Mouse (Mus musculus): ENCODE results near the gene Zfp119b.

Zfp119b gene

DNA sequence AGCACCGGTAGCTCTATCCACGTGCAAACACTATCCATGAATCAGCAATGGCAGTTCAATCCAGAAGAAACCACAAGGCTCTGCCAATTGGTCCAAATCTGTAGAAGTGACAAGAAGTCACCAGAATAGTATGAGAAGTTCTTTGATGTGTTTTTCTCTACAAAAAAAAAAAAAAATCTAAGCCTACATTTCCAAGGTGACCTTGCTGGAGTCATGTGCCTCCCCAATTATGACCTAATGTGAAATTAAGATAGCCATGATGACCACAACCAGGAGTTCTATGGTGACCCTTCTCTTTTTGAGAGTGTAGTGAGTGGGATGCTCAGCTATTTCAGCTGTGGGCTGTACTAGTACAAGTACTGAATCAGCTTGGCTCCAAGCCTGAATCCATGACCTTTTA is at the start of gene Zfp119b:
Gene Zfp119b (minus strand): TSS at position 101 of the 400 bp plus-strand sequence.
- no peak for DNase-seq

DNA sequence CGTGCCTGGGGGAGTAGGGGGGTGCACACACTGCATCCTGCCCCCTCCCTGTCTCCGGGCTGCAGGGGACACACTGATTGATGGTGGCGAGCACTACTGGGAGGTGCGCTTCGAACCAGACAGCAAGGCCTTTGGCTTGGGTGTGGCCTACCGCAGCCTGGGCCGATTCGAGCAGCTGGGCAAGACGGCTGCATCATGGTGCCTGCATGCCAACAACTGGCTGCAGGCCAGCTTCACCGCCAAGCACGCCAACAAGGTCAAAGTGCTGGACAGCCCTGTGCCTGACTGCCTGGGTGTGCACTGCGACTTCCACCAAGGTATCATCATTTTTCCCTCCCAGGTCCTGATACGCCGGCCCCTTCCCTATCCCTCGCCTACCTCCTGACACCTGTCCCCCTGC is 46.7 kb upstream of the Zfp119b start:
- peak in 1 of 2 experiments; percentile 52 for DNase-seq

DNA sequence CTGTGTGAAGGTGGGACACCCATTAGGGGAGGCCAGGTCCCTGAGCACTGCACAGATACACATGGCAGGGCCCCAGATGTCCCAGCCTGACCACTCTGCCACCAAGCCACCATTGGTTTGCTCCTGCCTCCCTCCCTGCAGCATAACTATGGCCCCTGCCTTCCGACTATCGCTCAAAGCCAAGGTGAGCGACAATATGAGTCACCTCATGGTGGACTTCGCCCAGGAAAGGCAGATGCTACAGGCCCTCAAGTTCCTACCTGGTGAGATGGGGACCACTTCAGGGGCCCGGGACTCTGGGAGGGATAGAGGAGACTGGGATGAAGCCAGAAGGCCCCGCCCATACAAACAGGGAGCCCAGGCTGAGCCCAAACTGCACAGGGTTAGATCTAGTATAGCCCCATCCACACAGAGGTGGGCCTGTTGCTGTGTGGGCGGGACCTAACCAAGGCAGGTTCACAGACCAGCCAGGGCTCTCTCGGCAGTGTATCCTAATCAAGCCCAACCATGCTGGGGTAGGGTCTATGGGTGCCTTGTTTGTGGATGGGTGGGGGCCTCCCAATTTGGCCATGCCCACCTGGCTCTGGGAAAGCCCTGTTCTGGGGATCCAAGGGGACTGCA is 41.1 kb upstream of the Zfp119b start:
- DNase-seq, result no peak

DNA sequence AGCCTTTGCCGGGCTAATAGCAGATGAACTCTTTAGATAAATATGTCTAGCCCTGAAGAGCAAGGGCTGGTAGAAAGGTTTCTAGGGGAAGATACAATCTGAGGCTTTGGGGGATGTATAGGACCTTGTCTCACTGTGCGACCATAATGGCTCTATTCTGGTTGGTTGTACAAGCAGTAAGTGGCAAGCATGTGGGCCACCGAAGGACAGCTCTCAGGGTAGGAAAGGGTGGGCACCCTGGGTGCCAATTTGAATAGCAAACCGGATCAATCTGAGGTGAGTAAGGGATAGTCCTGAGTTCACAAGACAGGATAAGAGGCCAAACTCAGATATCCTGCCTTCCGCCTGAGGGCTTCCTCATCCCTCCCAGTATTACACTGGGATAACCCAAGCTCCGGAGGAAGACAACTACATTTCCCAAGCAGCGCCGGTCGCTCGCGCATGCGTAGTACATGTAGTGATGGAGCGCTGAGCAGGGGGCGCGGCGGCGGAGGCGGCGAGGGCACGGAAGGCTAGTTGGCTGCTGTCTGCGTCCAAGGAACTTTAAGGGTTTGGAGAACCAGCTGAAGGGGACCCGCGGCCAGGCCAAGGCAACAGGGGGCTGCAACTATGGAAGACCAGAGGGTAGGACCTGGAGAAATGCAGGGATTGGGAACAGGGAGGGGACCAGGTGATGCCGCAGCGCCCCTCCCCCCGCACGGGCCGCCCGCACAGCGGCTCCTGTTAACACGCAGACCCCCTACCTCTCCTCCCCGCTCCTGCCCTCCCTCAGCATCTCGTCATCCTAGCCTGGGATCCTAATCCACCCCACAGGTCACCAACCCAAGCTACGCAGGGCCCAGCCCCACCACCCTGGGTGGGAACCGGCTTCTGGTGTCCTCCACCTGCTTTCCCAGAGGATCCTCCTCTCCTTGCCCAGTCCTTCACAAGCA is 37.0 kb upstream of the Zfp119b start, which contains the start of gene Fsd1:
Gene Fsd1 (plus strand): TSS at position 480 of the 932 bp plus-strand sequence.
- peak; percentile 87 to 91 for DNase-seq

DNA sequence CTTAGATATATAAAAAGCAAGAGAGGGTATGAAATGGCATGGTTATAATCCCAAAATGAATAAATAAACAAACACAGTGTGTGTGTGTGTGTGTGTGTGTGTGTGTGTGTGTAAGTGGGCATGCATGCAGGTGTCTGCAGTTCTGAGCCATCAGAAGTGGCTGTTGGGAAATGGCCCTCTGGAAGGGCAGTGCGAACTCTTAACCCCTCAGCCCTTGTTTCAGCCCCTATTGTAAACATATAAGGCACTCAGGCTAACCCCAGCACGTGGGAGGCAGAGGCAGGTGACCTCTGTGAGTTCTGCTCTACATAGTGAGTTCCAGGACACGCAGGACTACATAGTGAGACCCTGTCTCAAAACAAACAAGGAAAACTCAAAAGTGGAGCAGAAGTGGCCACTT is 28.0 kb upstream of the Zfp119b start:
- no peak for DNase-seq

DNA sequence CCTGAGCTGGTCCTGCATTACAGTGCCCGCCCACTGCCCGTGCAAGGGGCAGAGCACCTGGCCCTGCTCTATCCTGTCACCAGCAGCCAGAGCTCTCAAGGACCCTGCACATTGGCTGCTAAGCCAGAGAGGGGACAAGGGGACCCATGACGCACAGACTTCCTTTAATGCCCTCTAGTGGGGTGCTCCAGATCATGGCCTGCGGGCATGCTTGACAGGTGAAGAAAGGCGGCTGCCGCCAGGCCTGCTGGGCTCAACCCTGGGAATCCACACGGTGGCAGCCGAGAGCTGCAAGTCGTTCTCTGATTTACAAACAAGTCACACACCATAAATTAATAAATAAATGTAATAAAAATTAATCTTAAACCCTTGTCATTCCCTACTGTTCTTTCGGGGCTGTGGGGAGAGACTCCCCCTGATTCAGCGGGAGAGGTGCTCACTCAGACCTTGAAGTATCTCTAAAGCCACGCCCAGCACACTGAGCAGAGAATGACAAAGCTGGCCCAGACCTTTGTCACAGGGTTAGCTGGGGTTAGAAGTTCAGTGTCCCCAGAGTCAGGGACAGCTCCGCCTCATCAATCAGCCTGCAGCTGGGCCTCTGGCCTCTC is 27.1 kb upstream of the Zfp119b start:
- DNase-seq, result peak; percentile 91 to 93

DNA sequence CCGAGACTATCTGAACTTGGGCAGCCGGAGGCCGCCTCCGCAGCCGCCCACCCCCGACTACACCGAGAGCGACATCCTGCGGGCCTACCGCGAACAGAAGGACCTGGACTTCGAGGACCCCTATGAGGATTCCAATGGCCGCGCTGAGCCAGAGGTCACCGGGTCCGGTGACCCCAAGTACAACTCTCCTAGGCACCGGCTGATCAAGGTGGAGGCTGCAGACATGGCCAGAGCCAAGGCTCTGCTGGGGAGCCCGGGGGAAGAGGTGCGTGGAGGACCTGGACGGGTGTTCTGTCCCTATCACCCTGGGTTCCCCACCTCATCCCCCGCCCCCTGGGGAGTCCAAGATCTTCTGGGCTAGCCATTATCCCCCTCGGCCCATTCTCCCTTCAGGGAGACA is 22.2 kb upstream of the Zfp119b start:
- peak; percentile 22 to 43 for DNase-seq

DNA sequence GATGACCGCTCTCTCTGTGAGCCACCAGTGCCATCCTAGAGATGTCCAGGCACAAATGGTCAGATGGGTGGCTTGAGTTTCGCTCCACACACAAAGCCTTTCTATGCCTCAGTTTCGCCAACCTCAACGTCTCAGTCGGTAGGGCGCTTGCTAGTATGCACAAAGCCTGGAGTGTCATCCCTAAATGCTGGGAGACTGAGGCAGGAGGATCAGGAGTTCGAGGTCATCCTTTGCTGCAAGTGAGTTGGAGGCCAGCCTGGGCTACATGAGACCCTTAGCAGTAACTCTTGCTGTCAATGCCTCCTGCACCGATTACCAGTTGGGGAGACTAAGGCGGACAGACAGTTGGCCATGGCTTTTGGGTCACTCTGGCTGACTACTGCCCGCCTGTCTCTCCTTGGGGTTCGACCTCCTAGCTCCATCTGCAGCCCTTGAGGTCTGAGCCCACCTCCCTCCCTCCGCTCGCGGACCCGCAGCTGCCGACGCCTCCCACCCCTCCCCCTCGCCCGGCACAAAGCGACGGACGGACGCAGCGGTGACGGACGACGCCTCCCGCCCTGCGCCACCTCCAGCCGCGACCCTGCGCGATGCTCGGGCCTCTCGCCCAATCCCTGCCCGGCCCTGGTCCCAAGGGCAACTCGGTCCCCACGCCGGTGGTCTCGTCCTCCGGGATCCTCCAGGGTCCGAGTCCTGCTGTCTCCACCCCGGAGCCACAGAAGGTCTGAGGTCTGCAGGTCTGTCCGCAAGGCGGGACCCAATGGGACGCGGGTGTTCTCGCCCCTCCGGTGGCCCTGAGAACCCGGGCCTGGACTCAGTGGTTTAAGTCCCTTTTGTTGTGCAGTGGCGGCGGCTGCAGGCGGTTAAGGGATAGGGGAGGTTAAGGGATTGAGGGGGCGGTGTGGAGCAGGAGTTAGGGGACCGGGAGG is 20.9 kb upstream of the Zfp119b start, which contains the start of gene Shd:
Gene Shd (plus strand): TSS at position 502 of the 926 bp plus-strand sequence.
- peak; percentile 80 to 84 for DNase-seq

DNA sequence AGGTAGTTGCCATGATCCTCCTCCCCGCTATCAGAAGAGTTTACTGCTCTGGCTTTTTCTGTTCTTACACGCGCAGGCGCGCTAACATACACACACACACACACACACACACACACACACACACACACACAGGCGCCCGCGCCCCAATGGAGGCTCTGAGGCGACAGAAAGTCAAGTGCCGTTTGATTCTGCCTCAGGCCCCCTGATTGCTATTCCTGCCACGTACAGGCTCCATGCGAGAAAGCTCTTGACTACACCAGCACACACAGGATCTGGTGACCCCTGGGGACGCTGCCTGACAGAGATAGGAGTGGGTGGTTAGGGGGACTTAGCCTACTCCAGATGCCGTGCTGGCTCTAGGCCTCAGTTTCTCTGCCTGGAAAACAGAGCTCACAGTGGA is 20.3 kb upstream of the Zfp119b start:
- DNase-seq, result peak; percentile 47 to 63

DNA sequence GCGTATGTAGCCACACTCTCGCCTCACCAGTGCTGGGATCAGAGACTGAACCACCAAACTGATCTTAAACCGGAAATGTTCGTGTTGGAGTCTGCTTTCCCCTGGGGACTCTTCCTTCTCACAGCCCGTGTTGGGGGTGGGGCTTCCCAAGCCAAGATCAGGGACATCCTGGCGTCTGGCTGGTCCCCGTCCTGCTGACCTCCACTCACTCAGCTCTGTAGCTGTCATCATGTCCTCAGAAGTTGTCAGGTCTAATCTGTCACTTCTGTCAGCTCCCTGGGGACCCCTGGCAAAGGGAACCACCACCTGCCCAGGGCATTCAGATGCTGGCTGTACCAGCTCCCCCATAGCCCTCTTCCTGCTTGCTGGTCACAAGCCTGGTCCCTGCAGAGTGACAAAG is 18.9 kb upstream of the Zfp119b start:
- DNase-seq, result peak in 1 of 2 experiments; percentile 43

DNA sequence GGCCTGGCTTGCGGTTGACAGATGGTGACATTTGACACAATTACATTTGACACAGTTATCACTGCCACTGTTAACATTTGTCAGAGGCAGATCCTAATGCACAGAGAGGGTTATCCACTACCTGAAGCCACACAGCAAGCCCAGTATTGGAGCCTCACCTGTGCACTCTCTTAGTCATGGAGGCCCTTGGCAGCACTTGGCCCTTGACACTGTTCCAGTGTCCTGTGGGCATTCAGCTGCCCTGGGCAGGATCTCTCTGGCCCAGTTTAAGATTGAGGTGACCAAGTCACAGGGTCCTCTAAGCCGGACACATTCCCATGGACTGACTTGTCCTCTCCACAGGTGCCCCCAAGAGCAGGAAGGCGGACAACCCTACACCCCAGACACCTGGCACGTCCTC is 17.9 kb upstream of the Zfp119b start:
- peak; percentile 39 to 57 for DNase-seq

DNA sequence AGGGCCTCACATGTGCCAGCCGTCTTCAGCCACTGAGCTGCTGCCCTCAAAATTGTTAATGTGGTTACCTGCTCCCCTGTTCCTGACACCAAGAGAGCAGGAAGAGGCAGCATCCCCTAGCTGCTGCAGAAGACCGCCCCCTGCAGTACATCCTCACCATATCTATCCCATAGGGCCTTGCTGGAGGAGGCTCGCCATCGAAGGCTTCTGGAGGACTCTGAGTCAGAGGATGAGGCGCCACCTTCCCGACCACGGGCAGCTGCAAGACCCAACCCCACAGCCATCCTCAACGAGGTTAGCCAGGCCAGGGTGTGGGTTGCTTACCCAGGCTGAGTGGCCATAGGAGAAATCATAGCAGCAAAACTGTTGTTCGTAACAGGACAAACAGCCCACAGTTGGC is 15.7 kb upstream of the Zfp119b start:
- no peak for DNase-seq

DNA sequence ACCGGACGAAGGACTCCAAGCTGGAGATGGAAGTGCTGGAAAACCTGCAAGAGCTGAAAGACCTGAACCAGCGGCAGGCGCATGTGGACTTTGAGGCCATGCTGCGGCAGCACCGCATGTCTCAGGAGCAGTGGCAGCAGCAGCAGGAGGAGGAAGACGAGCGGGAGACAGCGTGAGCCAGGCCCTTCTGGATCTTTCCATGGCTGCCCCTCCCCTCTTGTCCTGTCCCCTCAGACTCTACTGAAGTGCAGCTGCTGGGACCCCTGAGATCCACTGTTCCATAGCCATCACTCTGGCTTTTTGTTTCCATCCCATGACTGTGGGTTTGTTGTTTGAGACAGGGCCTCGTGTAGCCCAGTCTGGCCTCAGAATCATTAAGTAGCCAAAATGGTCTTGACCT is 15.2 kb upstream of the Zfp119b start:
- no peak for DNase-seq

DNA sequence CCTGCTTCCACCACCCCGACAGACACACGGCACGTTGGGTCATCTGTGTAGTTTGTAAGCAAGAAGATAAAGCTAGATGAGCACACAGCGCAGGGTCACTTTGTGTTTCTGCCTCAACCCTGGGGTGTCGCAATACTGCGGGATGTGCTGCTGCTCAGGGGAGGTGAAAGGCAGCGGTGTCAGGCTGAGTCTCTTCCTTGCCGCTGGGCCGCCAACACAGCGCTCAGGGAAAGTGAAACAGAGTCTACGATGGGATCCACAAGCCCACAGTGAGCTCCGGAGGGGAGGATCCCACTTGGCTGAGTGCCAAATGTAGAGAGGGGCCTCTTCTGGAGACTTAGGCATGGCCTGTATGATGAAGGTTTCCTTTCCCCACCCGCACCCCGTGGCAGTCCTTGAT is 13.9 kb upstream of the Zfp119b start:
- no peak for DNase-seq

DNA sequence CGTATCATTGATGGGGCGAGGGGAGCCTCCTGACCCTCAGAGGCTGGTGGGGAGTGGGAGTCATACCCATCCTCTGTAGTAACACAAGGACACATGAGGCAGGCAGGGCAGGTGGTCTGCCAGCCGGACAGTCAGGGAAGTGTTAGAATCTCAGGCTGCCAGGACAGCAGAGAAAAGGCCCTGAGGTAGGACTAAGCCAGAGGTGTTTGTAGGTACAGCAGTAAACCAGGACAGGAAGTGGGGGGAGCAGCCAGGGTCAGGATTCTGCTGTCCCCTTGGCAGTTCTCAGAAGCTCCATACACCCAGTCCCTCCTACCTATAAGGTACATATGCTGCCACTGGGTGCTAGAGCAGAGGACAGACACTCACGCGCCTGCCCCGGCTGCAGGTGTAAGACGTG is 12.3 kb upstream of the Zfp119b start:
- DNase-seq, result no peak

DNA sequence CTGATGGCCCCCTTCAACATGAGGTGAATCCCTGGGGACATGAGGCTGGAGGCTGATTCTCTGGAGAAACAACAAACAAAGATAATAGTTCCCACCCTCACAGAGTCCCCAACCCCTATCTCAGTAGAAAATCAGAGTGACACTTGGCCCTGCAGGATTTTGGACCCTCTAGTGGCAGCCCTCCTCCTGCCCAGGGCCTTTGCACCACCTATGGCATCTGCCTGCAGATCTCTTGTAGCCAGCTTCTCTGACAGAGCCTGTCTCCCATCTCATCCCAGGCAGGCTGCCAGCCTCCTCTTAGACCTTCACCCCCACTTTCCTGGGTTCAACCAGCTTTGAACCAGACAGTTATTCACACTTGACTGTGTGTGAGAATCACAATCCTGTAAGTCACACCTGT is 11.5 kb upstream of the Zfp119b start:
- peak in 1 of 2 experiments; percentile 43 for DNase-seq

DNA sequence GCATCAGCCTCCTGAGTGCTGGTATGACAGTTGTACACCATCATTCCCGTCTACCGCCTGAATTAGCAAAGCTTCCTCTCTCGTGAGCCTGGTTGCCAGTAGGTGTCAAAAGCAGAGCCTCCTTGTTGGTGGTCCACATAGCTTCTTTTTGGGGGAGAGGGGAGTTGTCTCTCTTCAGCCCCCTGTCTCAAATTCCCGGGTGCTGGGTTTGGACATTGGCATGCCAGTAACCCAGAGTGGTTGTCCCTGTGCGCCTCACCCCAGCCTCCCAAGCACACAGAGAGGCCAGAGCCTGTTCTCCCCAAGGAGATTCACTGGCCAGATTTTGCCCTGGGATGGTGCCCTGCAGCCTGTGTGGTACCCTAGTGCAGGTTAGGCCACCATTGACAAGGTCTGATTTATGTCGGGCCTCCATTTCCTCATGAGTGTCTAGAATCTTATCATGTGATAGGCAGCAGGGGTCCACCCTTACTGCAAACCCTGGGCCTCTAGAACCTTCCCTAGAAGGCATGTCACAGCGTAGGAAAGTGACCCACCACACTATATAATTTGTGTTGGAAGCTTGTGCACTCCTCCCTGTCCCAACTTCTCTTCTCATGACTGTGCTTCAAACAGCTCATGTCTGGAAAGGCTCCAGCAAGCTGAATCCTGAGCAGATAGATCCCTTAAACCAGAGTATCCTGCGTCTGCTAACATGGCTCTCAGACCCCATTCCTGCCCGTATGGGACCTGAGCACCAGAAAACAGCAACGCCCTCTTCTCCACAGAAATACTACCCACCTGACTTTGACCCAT is 10.8 kb upstream of the Zfp119b start:
- DNase-seq, result peak in 1 of 2 experiments; percentile 35

DNA sequence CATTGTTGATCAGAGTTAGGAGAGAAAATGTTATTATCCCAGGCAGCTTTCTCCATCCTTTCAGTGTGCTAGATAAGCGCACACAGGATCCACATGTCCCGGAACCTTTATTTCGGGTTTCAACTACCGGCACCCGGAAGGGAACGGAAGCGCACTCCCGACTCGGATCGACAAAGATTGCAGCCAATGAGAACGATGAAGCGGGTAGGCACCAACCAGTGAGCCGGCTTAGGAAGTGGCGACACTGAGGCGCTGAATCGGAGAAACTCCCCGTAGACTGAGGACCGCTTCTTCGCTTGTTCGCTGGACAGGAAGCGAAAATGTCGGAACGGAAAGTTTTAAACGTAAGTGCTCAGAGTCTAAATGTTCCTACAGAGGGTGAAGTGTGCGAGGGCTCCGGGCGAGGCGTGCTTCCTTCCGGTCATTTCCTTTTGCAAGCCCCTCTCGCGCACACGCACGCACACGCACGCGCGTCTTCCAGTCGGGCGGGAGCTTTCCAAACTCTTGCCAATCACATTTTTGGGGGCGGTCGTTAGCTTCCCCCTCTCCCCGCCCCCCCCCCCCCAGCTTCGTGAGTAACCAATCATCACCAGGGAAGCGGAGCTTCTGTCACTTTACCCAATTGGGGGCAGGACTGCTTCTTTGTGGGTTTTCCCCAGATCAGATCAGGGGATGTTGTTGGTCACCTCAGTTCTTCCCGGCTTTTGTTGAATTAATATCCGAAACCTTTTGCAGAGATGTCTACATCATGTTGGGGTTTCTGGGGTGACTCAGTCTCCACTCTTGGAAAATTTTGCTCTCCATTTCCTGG is 9.8 kb upstream of the Zfp119b start, which contains the start of gene Yju2:
Gene Yju2 (plus strand): TSS at position 182 of the 811 bp plus-strand sequence.
- DNase-seq, result peak; percentile 93 to 96

DNA sequence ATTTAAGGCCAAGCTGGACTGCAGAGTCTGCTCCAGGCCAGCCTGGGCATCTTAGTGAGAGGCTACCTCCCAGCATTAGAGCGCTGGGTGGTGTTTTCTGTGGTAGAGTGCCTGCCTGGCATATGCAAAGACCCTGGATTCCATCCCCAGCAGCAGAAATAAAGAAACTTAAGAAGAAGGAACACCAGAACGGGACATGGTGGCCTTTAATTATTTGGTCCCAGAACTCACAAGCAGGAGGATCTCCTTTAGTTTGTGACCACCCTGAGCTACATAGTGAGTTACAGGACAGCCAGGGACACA is 9.2 kb upstream of the Zfp119b start:
- no peak for DNase-seq

DNA sequence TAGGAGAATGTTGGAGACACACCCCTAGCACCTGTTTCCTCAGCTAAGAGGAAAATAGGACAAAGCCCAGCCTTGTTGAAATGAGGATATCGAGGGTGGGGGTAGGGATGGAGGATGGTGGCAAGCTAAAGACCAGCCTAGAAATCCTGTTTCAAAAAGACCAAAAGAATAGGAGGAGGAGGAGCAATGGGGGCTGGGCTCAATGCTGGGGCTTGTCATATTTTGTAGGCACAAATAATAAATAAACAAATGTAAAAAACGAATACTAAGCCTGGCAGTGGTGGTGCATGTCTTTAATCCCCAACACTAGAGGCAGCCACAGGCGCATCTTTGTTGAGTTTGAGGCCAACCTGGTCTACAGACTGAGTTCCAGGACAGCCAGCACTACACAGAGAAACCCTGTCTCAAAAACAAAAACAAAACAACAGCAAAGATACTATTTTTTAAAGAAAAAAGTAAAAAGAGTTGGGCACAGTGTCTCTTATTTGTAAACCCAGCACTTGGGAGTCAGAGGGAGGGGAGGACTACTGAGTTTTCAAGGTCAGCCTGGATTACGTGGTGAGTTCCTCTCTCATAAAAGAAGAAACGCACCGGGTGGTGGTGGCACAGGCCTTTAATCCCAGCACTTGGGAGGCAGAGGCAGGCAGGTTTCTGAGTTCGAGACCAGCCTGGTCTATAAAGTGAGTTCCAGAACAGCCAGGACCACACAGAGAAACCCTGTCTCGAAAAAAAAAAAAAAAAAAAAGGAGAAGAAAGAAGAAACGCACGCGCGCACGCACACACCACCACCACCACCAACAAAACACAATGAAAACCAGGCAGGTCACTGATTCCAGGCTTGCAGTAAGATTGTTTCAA is 8.7 kb upstream of the Zfp119b start:
- DNase-seq, result peak in 1 of 2 experiments; percentile 4
